8 mouse cellular contexts compared by ENCODE assay signal in genomic region chr4:140101106-140101505, GRCm38 (mm10).
DNase-seq lines count a peak whose midpoint lies in the region; ATAC-seq and TF ChIP-seq lines count a peak whose summit lies in the region.
"Had no signal": no experiment of that assay in that cellular context is flagged by ENCODE, and none has a peak within 500 bp of the region (broad histone marks: within the 10 kb centered on the region; RNA-seq: fewer than 3 reads in every experiment).

No protein-coding gene starts in this region.

- H3K79me2 ChIP-seq in MEL (ENCODE audit: control insufficient read depth, insufficient read depth, low read length, poor library complexity) = no peaks in the 10 kb centered on the region

- H3K4me1 ChIP-seq in kidney, embryonic 14.5 days (ENCODE audit: control insufficient read depth, insufficient read depth, low read length) = peaks cover 6% of the 10 kb centered on the region; the same call in 1 of the 2 replicates
- no peaks in the 10 kb centered on the region for H3K4me1 ChIP-seq in MEL (ENCODE audit: control insufficient read depth in 1 of 2, insufficient read depth in 2 of 2, low read length in 2 of 2)
- H3K4me1 ChIP-seq: liver, embryonic 13.5 days had no signal

- no peak for TF ChIP-seq EP300 in MEL (IDR thresholded peaks at IDR 0.05; ENCODE audit: low read depth in 1 of 2, low read length in 2 of 2)

- no peak overlapping the region for H3K4me2 ChIP-seq in kidney, embryonic 14.5 days (replicated peaks; ENCODE audit: low read depth, low read length)
- H3K4me2 ChIP-seq: liver, embryonic 13.5 days had no signal

- peak; percentile 26 for DNase-seq in kidney, adult 9 months
- DNase-seq in MEL (ENCODE audit: low read depth, low spot score) = peak; percentile 6
- DNase-seq in c-Kit-negative CD71-positive TER-119-positive erythroid progenitor cells, embryonic 14.5 days (ENCODE audit: low read depth, low spot score) = peak; percentile 15
- no peak for DNase-seq in urinary bladder, postnatal 10 days (ENCODE audit: low spot score)
- DNase-seq: liver, embryonic 13.5 days had no signal

- 64% methylated on average over 5 of the region's 5 CpGs for WGBS in kidney, embryonic 14.5 days

- no peak overlapping the region for H3K27ac ChIP-seq in kidney, embryonic 14.5 days (ENCODE audit: low read depth, low read length)
- H3K27ac ChIP-seq in MEL (ENCODE audit: control insufficient read depth, low read depth, low read length) = no peak overlapping the region
- H3K27ac ChIP-seq: liver, embryonic 13.5 days had no signal

- peak in 2 of 3 experiments; percentile 18 to 59; a peak in 3 of 6 replicates for TF ChIP-seq CTCF in MEL (IDR thresholded peaks at IDR 0.05 in 2 of 3, conservative IDR thresholded peaks at IDR 0.05 in 1 of 3; ENCODE audit: control insufficient read depth in 1 of 3, insufficient read depth in 1 of 3, low read depth in 2 of 3, low read length in 3 of 3, poor library complexity in 1 of 3, severe bottlenecking in 1 of 3)

- no peak overlapping the region for H3K9ac ChIP-seq in kidney, embryonic 14.5 days (ENCODE audit: low read depth, low read length)
- no peak overlapping the region for H3K9ac ChIP-seq in MEL (ENCODE audit: control insufficient read depth, low read depth, low read length, poor library complexity, severe bottlenecking)
- H3K9ac ChIP-seq: liver, embryonic 13.5 days had no signal

- no peak for ATAC-seq in kidney, embryonic 14.5 days (ENCODE audit: low FRiP score, low TSS enrichment)
- ATAC-seq in megakaryocyte-erythroid progenitor cell, adult 5-6 weeks (replicated peaks; ENCODE audit: low FRiP score, low TSS enrichment, poor library complexity, severe bottlenecking) = 0 out of 2 replicates have a peak, but pooled peaks have one; percentile 55
- no peak for ATAC-seq in erythroblast, adult 5-6 weeks (replicated peaks; ENCODE audit: low FRiP score, poor library complexity, severe bottlenecking)

- no peak for TF ChIP-seq POLR2A in MEL (IDR thresholded peaks at IDR 0.05; ENCODE audit: control insufficient read depth in 1 of 2, insufficient read depth in 1 of 2, low read depth in 1 of 2, low read length in 2 of 2, poor library complexity in 1 of 2)

- no peaks in the 10 kb centered on the region for H3K9me3 ChIP-seq in kidney, embryonic 14.5 days (ENCODE audit: control insufficient read depth, low read length)
- no peaks in the 10 kb centered on the region for H3K9me3 ChIP-seq in MEL (replicated peaks; ENCODE audit: insufficient read depth, low read length)
- H3K9me3 ChIP-seq: liver, embryonic 13.5 days had no signal

- H3K4me3 ChIP-seq in kidney, embryonic 14.5 days (ENCODE audit: low read length) = no peak overlapping the region
- H3K4me3 ChIP-seq in MEL (ENCODE audit: control insufficient read depth in 1 of 2, insufficient read depth in 1 of 2, low read depth in 2 of 2, low read length in 2 of 2) = no peak overlapping the region
- H3K4me3 ChIP-seq: liver, embryonic 13.5 days had no signal

- H3K36me3 ChIP-seq in kidney, embryonic 14.5 days (ENCODE audit: control insufficient read depth, insufficient read depth, low read length) = no peaks in the 10 kb centered on the region
- no peaks in the 10 kb centered on the region for H3K36me3 ChIP-seq in MEL (ENCODE audit: control insufficient read depth in 1 of 2, insufficient read depth in 2 of 2, low read length in 2 of 2)
- H3K36me3 ChIP-seq: liver, embryonic 13.5 days had no signal

- H3K27me3 ChIP-seq in kidney, embryonic 14.5 days (ENCODE audit: control insufficient read depth, insufficient read depth, low read length) = peaks cover 20% of the 10 kb centered on the region
- H3K27me3 ChIP-seq in MEL (ENCODE audit: control insufficient read depth in 1 of 2, insufficient read depth in 2 of 2, low read length in 2 of 2) = no peaks in the 10 kb centered on the region

- no peak for TF ChIP-seq RAD21 in MEL (IDR thresholded peaks at IDR 0.05; ENCODE audit: low read depth, low read length)

TF ChIP-seq in MEL, 35 proteins besides CTCF, POLR2A, EP300 and RAD21:
- no peak for TF ChIP-seq BHLHE40 (IDR thresholded peaks at IDR 0.05; ENCODE audit: borderline replicate concordance, low read depth, low read length)
- no peak for TF ChIP-seq MXI1 (IDR thresholded peaks at IDR 0.05; ENCODE audit: low read depth, low read length)
- no peak for TF ChIP-seq KAT2A (conservative IDR thresholded peaks at IDR 0.05; ENCODE audit: low read depth, low read length)
